Mouse (Mus musculus) monocyte, adult 59 days (primary cell): ENCODE results near the gene Gm10715. TPM values are rescaled to one million over a fixed set of nuclear protein-coding genes. Genes with fewer than 3 reads are reported as not detected.

Experiments
- total RNA-seq, 2 experiments: library from RNA; stranded (reverse); gene quantifications; one replicate each; pipeline ENCODE4 v1.2.4; 2023

The Gm10715 gene
- total RNA-seq: not detected

DNA sequence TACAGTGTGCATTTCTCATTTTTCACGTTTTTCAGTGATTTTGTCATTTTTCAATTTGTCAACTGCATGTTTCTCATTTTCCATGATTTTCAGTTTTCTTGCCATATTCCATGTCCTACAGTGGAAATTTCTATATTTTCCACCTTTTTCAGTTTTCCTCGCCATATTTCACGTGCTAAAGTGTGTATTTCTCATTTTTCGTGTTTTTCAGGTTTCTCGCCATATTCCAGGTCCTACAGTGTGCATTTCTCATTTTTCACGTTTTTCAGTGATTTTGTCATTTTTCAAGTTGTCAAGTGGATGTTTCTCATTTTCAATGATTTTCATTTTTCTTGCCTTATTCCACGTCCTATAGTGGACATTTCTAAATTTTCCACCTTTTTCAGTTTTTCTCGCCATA is at the start of gene Gm10715:
Gene Gm10715 (plus strand): TSS at position 301 of the 400 bp plus-strand sequence.

GRCm38 (mm10) chr9:3000445-3000972 is 36.2 kb upstream of the Gm10715 start, which contains the start of gene Gm10722:
Gene Gm10722 (plus strand): TSS chr9:3000922.

GRCm38 (mm10) chr9:3002794-3003396 is 33.8 kb upstream of the Gm10715 start, which contains the start of gene Gm11168:
Gene Gm11168 (plus strand): TSS chr9:3003346.

GRCm38 (mm10) chr9:3012733-3013279 is 23.9 kb upstream of the Gm10715 start, which contains the start of gene Gm10721:
Gene Gm10721 (plus strand): TSS chr9:3013140.

GRCm38 (mm10) chr9:3015354-3015753 is 21.3 kb upstream of the Gm10715 start, which contains the start of gene Gm10720:
Gene Gm10720 (plus strand): TSS chr9:3015654.

GRCm38 (mm10) chr9:3017108-3017507 is 19.6 kb upstream of the Gm10715 start, which contains the start of gene Gm10719:
Gene Gm10719 (plus strand): TSS chr9:3017408.

GRCm38 (mm10) chr9:3023312-3023984 is 13.2 kb upstream of the Gm10715 start, which contains the start of gene Gm10718:
Gene Gm10718 (plus strand): TSS chr9:3023547.

GRCm38 (mm10) chr9:3024912-3025467 is 11.7 kb upstream of the Gm10715 start, which contains the start of gene Gm10717:
Gene Gm10717 (plus strand): TSS chr9:3025417.

GRCm38 (mm10) chr9:3034299-3034698 is 2.4 kb upstream of the Gm10715 start, which contains the start of gene Gm17535:
Gene Gm17535 (plus strand): TSS chr9:3034599.

Other genes starting within 250 kb of the Gm10715 start
- gene Gm10722, start 36.0 kb upstream of the Gm10715 start, total RNA-seq: not detected
- 1 to 10 TPM; 1.1 to 2.0 TPM for gene Gm11168, start 33.5 kb upstream of the Gm10715 start, total RNA-seq
- gene Gm10721, start 23.7 kb upstream of the Gm10715 start, total RNA-seq: 1 to 10 TPM; 1.1 to 1.7 TPM
- gene Gm10720, start 21.2 kb upstream of the Gm10715 start, total RNA-seq: 1 to 10 TPM in 1 of 2 experiments, not detected in 1; 1.0 TPM
- 1 to 10 TPM; 1.2 to 1.8 TPM for gene Gm10719, start 19.5 kb upstream of the Gm10715 start, total RNA-seq
- 1 to 10 TPM; 5.5 to 7.6 TPM for gene Gm10718, start 13.3 kb upstream of the Gm10715 start, total RNA-seq
- gene Gm10717, start 11.5 kb upstream of the Gm10715 start, total RNA-seq: 1 to 10 TPM in 1 of 2 experiments, not detected in 1; 1.0 TPM
- gene Gm17535, start 2.3 kb upstream of the Gm10715 start, total RNA-seq: not detected